Mouse (Mus musculus) bone marrow, adult 2 months (tissue): ENCODE measurements at regions not wholly inside any gene's neighbourhood (a gene's known extent, or its start where the extent isn't known, plus 50 kb on each side); places are given as distances from the start of the nearest gene placed in this dataset.

Source experiments
- CTCF ChIP-seq: fragments of 200-500 bp; IDR thresholded peaks from 2 replicates; pipeline ENCODE4 v1.5.1; 2011; ENCODE audit warnings: low read length, control low read depth; ENCODE audit not compliant: control insufficient read depth, insufficient read depth
- POLR2A ChIP-seq: fragments of 200-500 bp; IDR thresholded peaks from 2 replicates; pipeline ENCODE4 v1.6.1; 2011; ENCODE audit warnings: low read depth, mild to moderate bottlenecking, control low read depth, low read length, borderline replicate concordance; ENCODE audit not compliant: control insufficient read depth

DNA sequence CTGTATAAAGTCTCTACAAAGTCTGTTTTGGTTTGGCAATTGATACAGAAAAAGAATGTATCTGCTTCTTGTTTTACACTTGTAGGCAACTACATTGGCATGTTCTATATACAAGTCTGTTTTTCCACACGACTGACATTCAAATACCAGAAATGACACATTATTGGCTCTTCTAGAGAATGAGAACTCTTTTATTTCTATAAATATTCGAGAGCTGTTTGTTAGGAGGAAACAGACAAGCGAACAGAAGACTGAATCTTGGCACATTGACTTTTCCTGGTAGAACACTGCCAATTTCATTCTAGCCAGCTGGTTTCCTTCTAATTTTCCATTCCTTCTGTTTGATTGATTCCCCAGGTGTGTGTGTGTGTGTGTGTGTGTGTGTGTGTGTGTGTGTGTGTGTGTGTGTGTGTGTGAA, 270.1 kb upstream of the Megf9 start:
- TF ChIP-seq CTCF (no peak), POLR2A (no peak)
